In genomic region chr5:24704615-24705014, GRCm38 (mm10) we compare ENCODE assay signal across 23 mouse cellular contexts. TPM values are rescaled to one million over a fixed set of nuclear protein-coding genes. Genes with fewer than 3 reads are reported as not detected.
"Had no signal": no experiment of that assay in that cellular context is flagged by ENCODE, and none has a peak within 500 bp of the region (broad histone marks: within the 10 kb centered on the region; RNA-seq: fewer than 3 reads in every experiment).

No protein-coding gene starts in this region.

- ATAC-seq: intestine, embryonic 16.5 days; liver, postnatal 0 days; lung, postnatal 0 days had no signal

- H3K27ac ChIP-seq: kidney, embryonic 15.5 days; layer of hippocampus, adult 2 months; limb, embryonic 15.5 days; liver, embryonic 14.5 days; macrophage; stomach, postnatal 0 days had no signal

- H3K4me3 ChIP-seq: kidney, embryonic 15.5 days; layer of hippocampus, adult 2 months; limb, embryonic 15.5 days had no signal

- H3K9me3 ChIP-seq: kidney, embryonic 15.5 days; limb, embryonic 15.5 days had no signal

- H3K4me1 ChIP-seq: kidney, embryonic 15.5 days; limb, embryonic 15.5 days had no signal

- H3K4me2 ChIP-seq: kidney, embryonic 15.5 days; limb, embryonic 15.5 days; liver, embryonic 11.5 days; lung, embryonic 14.5 days; midbrain, embryonic 11.5 days had no signal

- DNase-seq: kidney, adult 18-20 months; kidney, postnatal 25 days; layer of hippocampus, adult 9-11 months; liver, postnatal 0 days; lung, embryonic 14.5 days; midbrain, embryonic 14.5 days; right cerebral cortex, adult 18-20 months; right cerebral cortex, postnatal 14 days; right cerebral cortex, postnatal 4 days; thymus, adult 18-20 months; thymus, postnatal 36 days had no signal

- H3K27me3 ChIP-seq: kidney, embryonic 15.5 days; limb, embryonic 15.5 days had no signal

- H3K9ac ChIP-seq: kidney, embryonic 15.5 days; limb, embryonic 15.5 days; liver, embryonic 14.5 days; liver, postnatal 0 days; lung, embryonic 14.5 days had no signal

RNA-seq across cellular contexts. Expression of gene Wdr86, which starts 25.9 kb away (rescaled TPM):
- polyA plus RNA-seq: macrophage had no signal

RNA-seq across cellular contexts. Expression of gene Crygn, which starts 53.2 kb away (rescaled TPM):
- polyA plus RNA-seq: liver, embryonic 11.5 days; macrophage; neural tube, embryonic 11.5 days; neural tube, embryonic 14.5 days had no signal
